Mouse (Mus musculus) limb, embryonic 14.5 days (tissue): Measurements from ENCODE around the gene Dgkz. TPM values are rescaled to one million over a fixed set of nuclear protein-coding genes. Genes with fewer than 3 reads are reported as not detected.

Experiments used
- ATAC-seq: fragments of 200-750 bp; cut with Nextera tagmentation; 2 replicates; pipeline ENCODE4 v1.8.0; 2017; ENCODE audit warnings: low read depth, moderate number of reproducible peaks, moderate TSS enrichment; ENCODE audit not compliant: low FRiP score
- DNase-seq: peaks from one replicate; pipeline ENCODE4 v3.0.0-alpha.2; 2015; ENCODE audit warnings: low spot score
- H3K27ac ChIP-seq: fragments of 300-500 bp; sonication (generic); replicated peaks from 2 replicates; pipeline ENCODE4 v1.5.1; 2014; ENCODE audit warnings: low read depth, mild to moderate bottlenecking, low read length, moderate library complexity, mixed read lengths
- H3K27me3 ChIP-seq: fragments of 300-500 bp; sonication (generic); 2 replicates; pipeline ENCODE4 v1.6.1; 2014; ENCODE audit warnings: low read length, mixed read lengths; ENCODE audit not compliant: control insufficient read depth, insufficient read depth
- H3K36me3 ChIP-seq: fragments of 300-500 bp; sonication (generic); 2 replicates; pipeline ENCODE4 v1.6.1; 2014; ENCODE audit warnings: mild to moderate bottlenecking, low read length, moderate library complexity, mixed read lengths; ENCODE audit not compliant: control insufficient read depth, insufficient read depth
- H3K4me1 ChIP-seq: fragments of 300-500 bp; sonication (generic); 2 replicates; pipeline ENCODE4 v1.6.1; 2014; ENCODE audit warnings: antibody characterized with exemption, low read length, mixed read lengths; ENCODE audit not compliant: control insufficient read depth, insufficient read depth
- H3K4me2 ChIP-seq: fragments of 300-500 bp; sonication (generic); replicated peaks from 2 replicates; pipeline ENCODE4 v1.6.1; 2014; ENCODE audit warnings: low read depth, mild to moderate bottlenecking, low read length, moderate library complexity; ENCODE audit not compliant: severe bottlenecking
- H3K4me3 ChIP-seq: fragments of 300-500 bp; sonication (generic); replicated peaks from 2 replicates; pipeline ENCODE4 v1.5.1; 2014; ENCODE audit warnings: low read length
- H3K9ac ChIP-seq: fragments of 300-500 bp; sonication (generic); 2 replicates; pipeline ENCODE4 v1.6.1; 2014; ENCODE audit warnings: mild to moderate bottlenecking, low read depth, low read length, moderate library complexity; ENCODE audit not compliant: severe bottlenecking
- H3K9me3 ChIP-seq: fragments of 300-500 bp; sonication (generic); 2 replicates; pipeline ENCODE4 v1.6.1; 2016; ENCODE audit warnings: low read length; ENCODE audit not compliant: control insufficient read depth
- POLR2A ChIP-seq: fragments of 200-500 bp; IDR thresholded peaks from 2 replicates; pipeline ENCODE4 v1.8.0; 2012; ENCODE audit warnings: inconsistent platforms, mild to moderate bottlenecking, moderate library complexity, borderline replicate concordance; ENCODE audit not compliant: insufficient read depth, insufficient read length; ENCODE audit errors: extremely low read depth
- WGBS: fragments of 180-500 bp; shearing (Covaris S2); extraction: QIAGEN DNeasy Blood & Tissue Kit; methylation state at CpG from one replicate; pipeline ENCODE4 v1.1.7; 2014; 5-methylcytosine and 5-hydroxymethylcytosine counted together
- microRNA-seq: library from miRNA; unstranded; fragments of <30 nt; microRNA quantifications from one replicate; pipeline ENCODE4, GENCODE M21; 2016
- polyA plus RNA-seq, 2 experiments: library from polyadenylated mRNA; depleted of rRNA in 1 of 2; stranded (reverse) in 1 of 2; unstranded in 1 of 2; fragments of >200 nt; fragmentation: Nextera tagmentation in 1 of 2; extraction: Ambion mirVana in 1 of 2; gene quantifications; 2 replicates each; pipeline versions ENCODE4 v1.2.1 to v1.2.3; 2012 to 2014

The Dgkz gene
- polyA plus RNA-seq, 2 experiments = 42.4 to 97.1 TPM

DNA sequence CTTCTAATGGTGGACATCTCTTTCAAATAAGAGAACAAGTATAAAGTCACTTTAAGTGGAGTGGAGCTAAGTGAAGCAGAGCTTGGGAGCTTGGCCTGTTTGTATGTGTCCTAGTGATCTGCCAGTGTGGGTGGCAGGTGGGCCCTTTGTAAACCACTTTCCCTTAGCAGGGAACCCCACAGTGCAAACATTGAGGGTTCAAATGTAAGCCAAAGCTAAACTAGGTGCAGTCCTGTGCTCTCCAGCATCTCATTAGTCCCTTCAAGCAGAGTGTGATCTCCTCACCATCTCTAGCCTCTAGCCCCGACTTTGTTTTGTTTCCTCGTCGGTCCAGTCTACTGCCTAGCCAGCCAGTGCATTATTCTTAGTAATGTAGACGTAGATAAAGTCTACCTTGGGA, 91.0 kb downstream of the Dgkz start:
- no peaks in the 10 kb centered on the region for H3K27me3 ChIP-seq
- DNase-seq = no peak
- no peak for TF ChIP-seq POLR2A
- no peak for ATAC-seq
- H3K4me1 ChIP-seq = no peaks in the 10 kb centered on the region
- no peak overlapping the region for H3K4me2 ChIP-seq
- H3K27ac ChIP-seq = no peak overlapping the region
- H3K4me3 ChIP-seq = no peak overlapping the region
- H3K9ac ChIP-seq = no peak overlapping the region
- no peaks in the 10 kb centered on the region for H3K9me3 ChIP-seq
- peaks cover 18% of the 10 kb centered on the region for H3K36me3 ChIP-seq
- WGBS = 93% methylated on average over 4 of the region's 4 CpGs

DNA sequence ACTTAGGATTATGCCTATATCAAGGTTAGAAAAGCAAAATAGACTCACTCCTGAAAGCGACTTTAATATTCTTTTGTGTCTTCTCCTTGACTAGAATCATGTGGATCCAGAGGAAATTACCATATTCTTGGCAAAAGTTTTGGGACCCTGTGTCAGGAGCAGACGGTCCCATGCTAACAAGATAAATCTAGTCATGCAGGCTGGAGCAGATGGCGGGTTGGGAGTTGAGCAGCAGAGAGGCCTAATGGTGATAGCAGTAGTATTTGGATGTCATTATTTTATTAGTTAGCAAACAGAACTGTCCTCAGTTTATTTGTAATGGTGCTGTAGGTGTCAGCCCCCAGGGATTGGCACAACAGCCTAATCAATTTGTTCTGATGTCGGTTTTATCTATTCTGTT, 91.7 kb downstream of the Dgkz start:
- TF ChIP-seq POLR2A = no peak
- Histone ChIP-seq H3K4me1 (no peaks in the 10 kb centered on the region), H3K9ac (no peak overlapping the region), H3K4me2 (no peak overlapping the region), H3K4me3 (no peak overlapping the region), H3K27me3 (no peaks in the 10 kb centered on the region), H3K36me3 (peaks cover 18% of the 10 kb centered on the region), H3K9me3 (no peaks in the 10 kb centered on the region), H3K27ac (no peak overlapping the region)
- WGBS = 87% methylated on average over 4 of the region's 4 CpGs
- no peak for DNase-seq
- no peak for ATAC-seq

Small RNA genes within 50 kb of the gene (microRNA-seq; reads per million reads assigned to microRNA genes)
- not detected for gene Mir6999

Other genes with a start within 250 kb of the Dgkz start
- gene Ambra1, start 245.7 kb downstream of the Dgkz start, polyA plus RNA-seq (2012; rRNA removed) = 23.4 and 28.0 TPM in 2 replicates
- 16.4 and 21.0 TPM in 2 replicates for gene Ambra1, start 245.7 kb downstream of the Dgkz start, polyA plus RNA-seq (2014; fragmentation: Nextera tagmentation; extraction: Ambion mirVana)
- gene Chrm4, start 48.6 kb downstream of the Dgkz start, polyA plus RNA-seq (2012; rRNA removed) = 0.47 and 0.88 TPM in 2 replicates
- gene Chrm4, start 48.6 kb downstream of the Dgkz start, polyA plus RNA-seq (2014; fragmentation: Nextera tagmentation; extraction: Ambion mirVana) = 0.17 and 0.32 TPM in 2 replicates
- gene Mdk, start 43.6 kb downstream of the Dgkz start, polyA plus RNA-seq (2012; rRNA removed) = 1,140 and 1,381 TPM in 2 replicates
- gene Mdk, start 43.6 kb downstream of the Dgkz start, polyA plus RNA-seq (2014; fragmentation: Nextera tagmentation; extraction: Ambion mirVana) = 1,171 and 1,392 TPM in 2 replicates
- 0.05 TPM in 1 of 2 replicates, not detected in the other for gene Gm9821, start 30.2 kb downstream of the Dgkz start, polyA plus RNA-seq (2012; rRNA removed)
- 0.37 and 0.56 TPM in 2 replicates for gene Gm9821, start 30.2 kb downstream of the Dgkz start, polyA plus RNA-seq (2014; fragmentation: Nextera tagmentation; extraction: Ambion mirVana)
- gene Creb3l1, start 48.6 kb upstream of the Dgkz start, polyA plus RNA-seq (2012; rRNA removed) = 28.5 and 35.0 TPM in 2 replicates
- 31.3 and 37.5 TPM in 2 replicates for gene Creb3l1, start 48.6 kb upstream of the Dgkz start, polyA plus RNA-seq (2014; fragmentation: Nextera tagmentation; extraction: Ambion mirVana)
- gene Phf21a, start 117.3 kb upstream of the Dgkz start, polyA plus RNA-seq (2012; rRNA removed) = 96.0 and 119 TPM in 2 replicates
- 37.2 and 38.2 TPM in 2 replicates for gene Phf21a, start 117.3 kb upstream of the Dgkz start, polyA plus RNA-seq (2014; fragmentation: Nextera tagmentation; extraction: Ambion mirVana)